Mouse (Mus musculus) cerebellum, adult 11 months (tissue): Measurements from ENCODE around the gene Atxn7l3.

Experiments
- DNase-seq: peaks from one replicate; pipeline ENCODE4 v3.0.0; 2022

Atxn7l3 gene

GRCm38 (mm10) chr11:102317901-102318575 is 21.6 kb upstream of the Atxn7l3 start:
- peak; percentile 71 for DNase-seq

- DNase-seq = peak; percentile 65
Observed at GRCm38 (mm10) chr11:102317298-102317900, 21.0 kb upstream of the Atxn7l3 start.

- peak; percentile 86 for DNase-seq
Observed at GRCm38 (mm10) chr11:102316572-102317297, 20.3 kb upstream of the Atxn7l3 start.

- peak; percentile 41 for DNase-seq
Observed at GRCm38 (mm10) chr11:102315690-102316571, 19.5 kb upstream of the Atxn7l3 start.

GRCm38 (mm10) chr11:102314321-102314720 is 17.9 kb upstream of the Atxn7l3 start:
- DNase-seq = no peak

- no peak for DNase-seq
Observed at GRCm38 (mm10) chr11:102312586-102312985, 16.2 kb upstream of the Atxn7l3 start.

- DNase-seq = no peak
Observed at GRCm38 (mm10) chr11:102311966-102312365, 15.5 kb upstream of the Atxn7l3 start.

GRCm38 (mm10) chr11:102310768-102311695 is 14.6 kb upstream of the Atxn7l3 start:
- DNase-seq = no peak

- DNase-seq = no peak
Observed at GRCm38 (mm10) chr11:102309821-102310617, 13.6 kb upstream of the Atxn7l3 start.

- DNase-seq = peak; percentile 94
Observed at GRCm38 (mm10) chr11:102308979-102309378, 12.5 kb upstream of the Atxn7l3 start.

- DNase-seq = no peak
Observed at GRCm38 (mm10) chr11:102308104-102308503, 11.7 kb upstream of the Atxn7l3 start.

- no peak for DNase-seq
Observed at GRCm38 (mm10) chr11:102305359-102305758, 8.9 kb upstream of the Atxn7l3 start.

- DNase-seq = no peak
Observed at GRCm38 (mm10) chr11:102304141-102304540, 7.7 kb upstream of the Atxn7l3 start.

GRCm38 (mm10) chr11:102299839-102300238 is 3.4 kb upstream of the Atxn7l3 start:
- no peak for DNase-seq

GRCm38 (mm10) chr11:102297577-102298556 is 1.4 kb upstream of the Atxn7l3 start:
- no peak for DNase-seq

- DNase-seq = peak; percentile 57
Observed at GRCm38 (mm10) chr11:102295598-102296471, 596 bp downstream of the Atxn7l3 start.

- DNase-seq = no peak
Observed at GRCm38 (mm10) chr11:102294887-102295597, 1.4 kb downstream of the Atxn7l3 start.

GRCm38 (mm10) chr11:102294416-102294815 is 2.0 kb downstream of the Atxn7l3 start:
- DNase-seq = no peak
